Mouse (Mus musculus) heart, adult 8-10 months (tissue): ENCODE results near the gene Acp1. TPM values are rescaled to one million over a fixed set of nuclear protein-coding genes. Genes with fewer than 3 reads are reported as not detected.

Experiments used
- DNase-seq: peaks from one replicate; pipeline ENCODE4 v3.0.0; 2022; ENCODE audit warnings: low spot score
- total RNA-seq, 4 experiments: library from RNA; stranded (reverse); gene quantifications; 2 replicates each; pipeline ENCODE4 v1.2.4; 2022

Gene Acp1
- total RNA-seq, 4 experiments from 2014 or later = 28.5 to 35.6 (median 30.3) TPM

DNA sequence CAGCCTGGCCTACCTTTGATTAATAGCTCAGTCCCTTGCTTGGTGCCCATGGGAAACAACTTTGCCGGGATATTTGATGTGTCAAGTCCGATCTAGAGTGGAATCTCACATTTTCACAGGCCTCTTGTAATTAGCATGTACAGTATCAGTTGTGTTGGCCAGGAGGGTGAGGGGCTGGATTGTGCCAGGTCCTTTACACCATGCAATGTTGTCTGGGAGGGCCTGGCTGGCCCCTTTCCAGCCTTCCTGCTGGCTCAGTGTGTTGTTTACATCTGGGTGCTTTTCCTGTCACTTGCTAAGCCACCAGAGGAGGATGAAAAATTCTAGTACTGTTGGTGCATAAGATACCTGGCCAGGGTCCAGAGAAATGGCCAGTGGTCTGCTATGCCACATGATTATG is 47.0 kb downstream of the Acp1 start:
- no peak for DNase-seq

DNA sequence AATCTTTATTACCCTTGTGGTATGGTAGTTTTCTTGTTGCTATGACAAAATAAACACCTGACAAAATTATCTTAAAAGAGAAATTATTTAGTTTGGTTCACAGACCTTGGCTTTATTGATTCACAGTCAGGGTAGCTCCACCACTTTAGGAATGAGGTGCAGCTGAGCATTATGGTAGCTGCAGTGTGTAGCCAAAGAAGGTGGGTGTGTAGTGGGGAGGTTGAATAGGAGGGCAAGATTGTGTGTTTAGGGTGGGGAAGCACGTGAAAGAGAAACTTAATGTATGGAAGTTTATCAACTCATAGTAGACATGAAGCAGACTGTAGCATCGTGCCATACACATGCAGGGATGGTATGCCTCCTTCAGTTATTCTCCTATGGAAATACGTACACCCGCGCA is 55.2 kb downstream of the Acp1 start:
- DNase-seq = no peak

DNA sequence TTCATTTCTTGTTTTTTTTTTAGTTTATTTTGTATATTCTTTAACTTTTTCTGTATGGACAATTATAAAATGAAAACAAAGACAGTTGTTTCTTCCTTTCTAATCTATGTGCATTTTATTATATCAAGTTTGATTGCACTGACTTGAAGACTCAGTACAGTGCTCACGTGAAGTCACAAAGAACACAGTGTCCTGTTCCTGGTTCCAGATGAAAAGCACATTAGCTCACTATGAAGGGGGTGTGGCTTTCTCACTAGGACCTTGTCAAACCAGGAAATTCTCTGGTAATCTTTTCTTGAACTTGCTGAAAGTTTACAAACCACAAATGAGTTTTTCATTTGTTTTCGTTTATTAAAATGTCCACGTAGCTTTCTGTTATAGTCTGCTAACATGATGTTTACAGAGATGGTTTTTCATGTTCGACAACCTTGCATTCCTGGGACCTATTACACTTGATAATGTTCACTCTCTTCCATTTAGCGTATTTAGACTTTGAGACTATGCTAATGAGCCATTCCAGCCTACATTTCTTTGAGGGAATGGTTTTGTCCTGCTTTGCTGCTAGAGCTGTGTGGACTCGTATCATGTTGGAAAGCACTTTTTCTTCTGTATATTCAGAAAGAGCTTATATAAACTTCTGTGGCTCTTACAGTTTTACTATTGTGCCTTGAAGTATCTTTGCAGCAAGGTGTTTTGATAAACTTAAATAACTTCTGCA is 55.8 kb downstream of the Acp1 start:
- DNase-seq = no peak

DNA sequence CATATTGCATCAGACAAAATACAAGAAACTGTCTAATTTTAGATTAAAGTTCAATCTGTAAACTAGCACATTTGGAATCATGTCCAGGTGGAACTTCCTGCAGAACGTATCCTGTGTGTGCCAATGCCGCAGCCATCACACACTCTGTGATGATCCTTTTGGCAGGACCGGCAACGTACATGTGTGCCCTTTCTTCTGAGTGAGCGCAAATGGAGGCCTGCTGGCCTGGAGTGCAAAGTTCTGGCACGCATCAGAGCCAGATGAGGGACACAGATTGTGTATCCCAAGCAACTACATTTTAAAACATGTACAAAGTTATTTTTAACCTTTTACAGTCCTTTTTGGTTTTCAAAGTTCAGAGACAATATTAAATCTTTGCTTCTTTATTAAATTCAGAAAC is 59.5 kb downstream of the Acp1 start:
- DNase-seq = no peak

DNA sequence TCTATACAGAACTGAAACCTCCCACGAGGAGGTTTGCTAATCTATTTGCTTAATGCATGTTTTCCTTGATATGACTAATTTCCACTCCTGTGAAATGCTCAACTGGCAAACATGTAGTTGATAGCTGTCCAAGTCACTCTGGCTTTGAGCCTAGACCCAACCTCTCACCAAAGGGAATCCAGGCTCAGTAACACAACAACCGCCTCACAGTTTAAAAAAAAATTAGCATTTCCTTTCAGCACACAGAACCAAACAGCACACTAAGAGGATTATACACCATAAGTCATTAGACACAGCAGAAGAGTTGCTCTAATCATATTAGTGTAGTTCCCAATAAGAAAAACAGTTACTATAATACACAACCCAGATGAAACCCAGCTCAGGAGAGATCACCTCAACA is 60.5 kb downstream of the Acp1 start:
- DNase-seq = no peak

DNA sequence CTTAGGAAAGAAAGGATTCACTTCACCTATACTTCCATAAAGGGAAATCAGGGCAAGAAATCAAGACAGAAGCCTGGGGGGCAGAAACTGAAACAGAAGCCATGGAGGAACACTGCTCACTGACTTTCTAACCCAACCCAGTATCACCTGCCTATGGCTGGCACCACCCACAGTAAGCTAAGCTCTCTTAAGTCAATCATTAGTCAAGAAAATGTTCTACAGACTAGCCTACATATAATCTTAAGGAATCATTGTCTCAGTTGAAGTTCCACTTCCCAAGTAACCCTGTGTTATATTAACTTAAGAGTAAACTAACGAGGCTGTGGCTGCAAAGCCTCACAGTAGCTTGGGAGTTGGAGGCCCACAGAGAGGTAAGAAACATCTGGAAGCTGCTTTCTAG is 62.9 kb downstream of the Acp1 start:
- no peak for DNase-seq

Other genes with a start within 250 kb of the Acp1 start
- gene Alkal2, start 27.3 kb downstream of the Acp1 start, total RNA-seq = 1 to 10 TPM in 1 of 4 experiments, under 1 TPM in 3; 0.52 to 1.2 (median 0.81) TPM
- gene Sh3yl1, start 79 bp upstream of the Acp1 start, total RNA-seq = 1 to 10 TPM; 1.6 to 2.5 (median 2.0) TPM
- under 1 TPM; 0.16 to 0.63 (median 0.48) TPM for gene Fam110c, start 162.3 kb upstream of the Acp1 start, total RNA-seq